Mouse (Mus musculus): Measurements from ENCODE around the gene Hist1h3i. TPM values are rescaled to one million over a fixed set of nuclear protein-coding genes. Genes with fewer than 3 reads are reported as not detected.
"Not testable (repeated sequence)": the region's sequence is repeated elsewhere in the genome, so short reads cannot be mapped to it uniquely, and the experiment has no call there.

The Hist1h3i gene
- total RNA-seq (2021) = 10 to 100 TPM; 65.2 to 77.9 TPM
- long read RNA-seq, experiment 1 = 0 reads
- long read RNA-seq, experiment 2 = 0 reads

DNA sequence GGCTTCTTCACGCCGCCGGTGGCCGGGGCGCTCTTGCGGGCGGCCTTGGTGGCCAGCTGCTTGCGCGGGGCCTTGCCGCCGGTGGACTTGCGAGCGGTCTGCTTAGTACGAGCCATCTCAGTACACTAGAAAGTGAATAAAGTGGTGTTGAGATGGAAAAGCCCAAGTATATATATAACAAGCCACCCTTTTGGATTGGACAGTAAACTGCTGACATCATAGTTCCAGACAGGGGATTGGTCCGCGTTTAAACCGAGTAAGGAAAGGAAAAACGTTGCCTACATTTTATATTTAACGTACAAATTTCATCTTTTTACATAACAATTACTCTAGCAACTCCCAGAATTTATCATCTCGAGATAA, at the start of gene Hist1h3i:
Hist1h3i (minus strand) TSS at position 116 of the 363 bp plus-strand sequence.
- DNase-seq (ENCODE audit: low spot score in 2 of 2) = peak; percentile 60 to 62

DNA sequence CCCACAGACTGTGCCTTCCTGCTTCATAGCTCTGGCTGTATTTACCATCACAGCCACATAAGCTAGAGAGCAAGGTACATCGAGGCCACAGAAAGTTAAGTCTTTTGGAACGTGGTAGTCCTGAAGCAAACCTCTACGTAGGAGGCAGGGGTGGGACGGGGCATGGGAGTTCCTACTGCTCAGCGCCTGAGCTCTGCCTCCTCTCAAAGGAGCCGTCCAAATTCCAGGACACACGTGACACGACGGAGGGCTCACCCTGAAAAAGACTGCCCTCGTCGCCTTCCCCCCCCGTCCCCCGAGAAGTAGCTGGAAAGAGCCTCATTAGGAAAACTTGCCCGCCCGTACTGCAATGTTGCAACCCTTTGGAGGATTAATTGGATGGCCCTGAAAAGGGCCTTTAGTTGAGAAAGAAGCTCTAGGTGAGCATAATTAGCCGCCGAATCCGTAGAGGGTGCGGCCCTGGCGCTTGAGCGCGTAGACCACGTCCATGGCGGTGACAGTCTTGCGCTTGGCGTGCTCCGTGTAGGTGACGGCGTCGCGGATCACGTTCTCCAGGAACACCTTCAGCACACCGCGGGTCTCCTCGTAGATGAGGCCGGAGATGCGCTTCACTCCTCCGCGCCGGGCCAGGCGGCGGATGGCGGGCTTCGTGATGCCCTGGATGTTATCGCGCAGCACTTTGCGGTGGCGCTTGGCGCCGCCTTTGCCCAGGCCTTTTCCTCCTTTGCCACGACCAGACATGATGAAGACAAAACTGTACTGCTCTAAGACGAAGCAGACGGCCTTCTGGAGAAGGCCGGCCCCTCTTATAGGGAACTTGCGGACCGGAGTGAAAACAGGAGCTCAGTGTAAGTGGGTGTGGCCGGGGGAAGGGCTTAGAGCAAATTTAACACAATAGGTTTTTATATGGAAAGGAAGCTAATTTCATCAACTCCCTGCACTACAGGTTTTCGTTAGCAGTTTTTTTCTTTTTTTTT, 48.5 kb upstream of the Hist1h3i start, which contains the start of gene Hist1h4n:
Hist1h4n (minus strand) TSS at position 779 of the 977 bp plus-strand sequence.
- peak in 1 of 2 experiments; percentile 32 for DNase-seq (ENCODE audit: low spot score in 2 of 2)

DNA sequence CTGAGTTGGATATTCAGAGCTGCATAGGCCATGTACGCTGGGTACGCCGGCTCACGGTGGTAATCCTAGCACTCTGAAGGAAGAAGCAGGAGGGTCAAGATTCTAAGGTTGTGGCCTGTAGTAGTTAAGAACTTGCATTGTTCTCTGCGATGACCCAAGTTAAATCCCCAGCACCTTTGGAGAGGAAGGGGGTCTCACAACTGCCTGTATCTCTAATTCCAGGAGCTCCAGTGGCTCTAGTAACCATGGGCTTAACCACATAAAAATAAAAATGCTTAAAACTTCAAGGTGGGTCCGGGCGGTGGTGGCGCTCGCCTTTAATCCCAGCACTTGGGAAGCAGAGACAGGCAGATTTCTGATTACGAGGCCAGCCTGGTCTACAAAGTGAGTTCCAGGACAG, 47.2 kb upstream of the Hist1h3i start:
- no peak for DNase-seq (ENCODE audit: low spot score in 2 of 2)

DNA sequence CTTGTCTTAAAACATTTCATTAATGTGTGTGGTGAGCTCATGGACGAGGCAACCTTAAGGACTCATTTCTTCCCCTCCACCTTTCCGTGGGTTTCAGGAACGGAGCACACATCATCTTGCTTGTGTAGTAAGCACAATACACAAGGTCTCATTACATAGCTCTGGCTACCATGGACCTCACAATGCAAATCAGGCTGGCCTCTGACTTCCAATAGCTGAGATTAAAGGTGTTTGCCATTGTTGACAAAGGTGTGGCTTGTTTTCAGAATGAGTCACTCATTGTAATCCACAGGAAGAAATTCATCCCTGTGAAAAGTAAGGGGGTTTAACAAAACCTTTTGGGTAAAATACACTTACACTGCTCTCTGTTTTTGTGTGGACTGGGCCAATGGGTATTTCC, 45.3 kb upstream of the Hist1h3i start:
- no peak for DNase-seq (ENCODE audit: low spot score in 2 of 2)

DNA sequence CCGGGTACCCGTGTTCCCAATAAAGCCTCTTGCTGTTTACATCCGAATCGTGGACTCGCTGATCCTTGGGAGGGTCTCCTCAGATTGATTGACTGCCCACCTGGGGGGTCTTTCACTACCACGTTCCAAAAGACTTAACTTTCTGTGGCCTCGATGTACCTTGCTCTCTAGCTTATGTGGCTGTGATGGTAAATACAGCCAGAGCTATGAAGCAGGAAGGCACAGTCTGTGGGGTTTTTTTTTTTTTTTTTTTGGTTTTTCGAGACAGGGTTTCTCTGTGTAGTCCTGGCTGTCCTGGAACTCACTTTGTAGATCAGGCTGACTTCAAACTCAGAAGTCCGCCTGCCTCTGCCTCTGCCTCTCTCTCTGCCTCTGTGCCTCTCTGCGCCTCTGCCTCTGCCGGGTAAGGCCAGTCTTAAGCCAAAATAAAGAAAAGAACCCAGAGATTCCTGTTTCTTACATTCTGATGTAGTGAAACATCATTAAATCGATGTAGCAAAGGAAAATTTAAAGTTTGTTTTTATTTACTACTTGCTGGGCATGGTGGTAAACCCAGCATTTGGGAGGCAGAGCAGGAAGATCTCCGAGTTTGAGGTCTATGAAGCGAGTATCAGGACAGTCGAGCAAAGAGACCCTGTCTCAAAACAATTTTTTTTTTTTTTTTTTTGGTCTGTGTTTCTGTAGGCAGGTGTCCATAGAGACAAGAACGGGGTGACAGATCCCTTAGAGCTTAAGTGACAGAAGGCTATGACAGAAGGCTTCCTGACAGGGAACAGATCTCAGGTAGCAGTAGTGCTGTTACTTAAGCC, 37.1 kb upstream of the Hist1h3i start:
- DNase-seq (ENCODE audit: low spot score in 2 of 2) = not testable (repeated sequence)

DNA sequence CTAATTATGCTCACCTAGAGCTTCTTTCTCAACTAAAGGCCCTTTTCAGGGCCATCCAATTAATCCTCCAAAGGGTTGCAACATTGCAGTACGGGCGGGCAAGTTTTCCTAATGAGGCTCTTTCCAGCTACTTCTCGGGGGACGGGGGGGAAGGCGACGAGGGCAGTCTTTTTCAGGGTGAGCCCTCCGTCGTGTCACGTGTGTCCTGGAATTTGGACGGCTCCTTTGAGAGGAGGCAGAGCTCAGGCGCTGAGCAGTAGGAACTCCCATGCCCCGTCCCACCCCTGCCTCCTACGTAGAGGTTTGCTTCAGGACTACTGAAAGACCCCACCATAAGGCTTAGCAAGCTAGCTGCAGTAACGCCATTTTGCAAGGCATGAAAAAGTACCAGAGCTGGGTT, 28.9 kb upstream of the Hist1h3i start:
- DNase-seq (ENCODE audit: low spot score in 2 of 2) = not testable (repeated sequence)

DNA sequence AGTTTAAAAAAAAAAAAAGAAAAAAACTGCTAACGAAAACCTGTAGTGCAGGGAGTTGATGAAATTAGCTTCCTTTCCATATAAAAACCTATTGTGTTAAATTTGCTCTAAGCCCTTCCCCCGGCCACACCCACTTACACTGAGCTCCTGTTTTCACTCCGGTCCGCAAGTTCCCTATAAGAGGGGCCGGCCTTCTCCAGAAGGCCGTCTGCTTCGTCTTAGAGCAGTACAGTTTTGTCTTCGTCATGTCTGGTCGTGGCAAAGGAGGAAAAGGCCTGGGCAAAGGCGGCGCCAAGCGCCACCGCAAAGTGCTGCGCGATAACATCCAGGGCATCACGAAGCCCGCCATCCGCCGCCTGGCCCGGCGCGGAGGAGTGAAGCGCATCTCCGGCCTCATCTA, 28.4 kb upstream of the Hist1h3i start, which contains the start of gene Hist1h4m:
Hist1h4m (plus strand) TSS at position 208 of the 400 bp plus-strand sequence.
- DNase-seq (ENCODE audit: low spot score in 2 of 2) = peak; percentile 31 to 41

DNA sequence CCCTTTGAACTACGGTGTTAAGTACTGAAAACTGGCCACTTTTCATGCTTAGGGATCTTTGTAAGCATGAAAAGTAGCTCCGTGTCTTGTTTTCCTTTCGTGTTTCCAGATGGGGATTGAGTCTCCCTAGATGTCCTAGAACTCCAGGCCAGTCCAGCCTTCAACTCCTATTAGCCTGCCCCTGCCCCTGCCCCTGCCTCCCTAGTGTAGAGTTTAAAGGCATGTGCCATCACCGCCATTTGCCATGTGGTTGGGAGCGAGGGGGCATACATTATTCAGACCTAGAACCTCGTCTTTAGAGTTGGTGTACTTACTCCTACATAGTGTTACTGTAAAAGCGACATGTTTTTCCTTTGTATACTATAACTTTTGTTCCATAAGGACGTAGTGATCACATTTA, 27.9 kb upstream of the Hist1h3i start:
- not testable (repeated sequence) for DNase-seq (ENCODE audit: low spot score in 2 of 2)

DNA sequence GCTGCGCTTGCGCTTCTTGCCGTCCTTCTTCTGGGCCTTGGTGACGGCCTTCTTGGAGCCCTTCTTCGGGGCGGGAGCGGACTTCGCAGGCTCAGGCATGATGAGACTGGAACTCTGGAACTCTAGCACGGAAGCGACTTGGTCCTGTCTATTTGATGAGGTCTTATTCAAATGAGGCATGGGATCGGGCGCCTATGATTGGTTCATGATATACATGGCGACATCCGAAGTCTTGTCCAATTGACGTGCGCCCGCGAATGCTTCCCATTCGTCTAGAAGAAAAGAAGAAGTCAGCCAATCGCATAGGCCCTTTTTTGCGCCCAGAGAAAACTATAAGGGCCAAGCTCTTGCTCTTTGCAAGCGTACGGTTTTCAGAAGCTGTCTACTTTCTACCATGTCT, 26.9 kb upstream of the Hist1h3i start, which contains the start of the genes Hist1h2bq and Hist1h2ao:
Hist1h2bq (minus strand) TSS at position 125 of the 400 bp plus-strand sequence.
Hist1h2ao (plus strand) TSS at position 393 of the 400 bp plus-strand sequence.
- not testable (repeated sequence) for DNase-seq (ENCODE audit: low spot score in 2 of 2)

DNA sequence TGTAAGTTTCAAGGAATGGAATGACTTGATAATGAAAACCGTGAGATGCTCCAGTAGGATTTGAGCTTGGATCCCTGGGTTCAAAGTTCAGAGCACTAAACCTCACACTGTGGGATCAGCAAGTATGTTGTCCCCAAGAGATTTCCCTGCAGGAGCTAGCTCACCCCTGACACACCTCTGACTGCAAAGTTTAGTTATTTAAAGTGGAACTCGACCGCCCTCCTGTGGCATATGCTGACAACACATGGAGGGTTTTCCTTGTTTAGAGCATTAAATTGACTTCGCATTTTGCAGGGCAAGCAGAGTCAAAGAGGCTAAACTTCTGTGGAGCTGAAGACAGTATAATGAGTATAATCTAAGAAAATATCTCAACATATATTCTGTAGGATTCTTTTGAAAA, 19.9 kb upstream of the Hist1h3i start:
- DNase-seq (ENCODE audit: low spot score in 2 of 2) = not testable (repeated sequence)

DNA sequence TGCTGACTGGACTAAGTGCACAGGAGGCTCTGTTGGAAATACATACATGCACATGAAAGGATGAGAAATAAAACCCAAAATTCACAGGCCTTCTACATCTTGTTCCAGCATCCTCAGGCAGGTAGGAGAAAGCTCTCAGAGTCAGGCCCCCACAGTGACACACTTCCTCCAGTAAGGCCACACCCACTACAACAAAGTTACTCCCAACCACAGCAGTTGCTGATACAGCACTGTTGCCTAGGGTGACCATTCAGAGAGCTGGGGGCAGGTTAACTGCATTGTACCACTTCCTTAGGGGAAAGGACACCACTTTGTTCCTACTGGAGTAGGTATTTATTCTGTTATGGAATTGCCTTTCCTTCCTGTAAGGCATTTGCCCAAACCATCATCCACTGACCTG, 14.0 kb upstream of the Hist1h3i start:
- DNase-seq (ENCODE audit: low spot score in 2 of 2) = not testable (repeated sequence)

DNA sequence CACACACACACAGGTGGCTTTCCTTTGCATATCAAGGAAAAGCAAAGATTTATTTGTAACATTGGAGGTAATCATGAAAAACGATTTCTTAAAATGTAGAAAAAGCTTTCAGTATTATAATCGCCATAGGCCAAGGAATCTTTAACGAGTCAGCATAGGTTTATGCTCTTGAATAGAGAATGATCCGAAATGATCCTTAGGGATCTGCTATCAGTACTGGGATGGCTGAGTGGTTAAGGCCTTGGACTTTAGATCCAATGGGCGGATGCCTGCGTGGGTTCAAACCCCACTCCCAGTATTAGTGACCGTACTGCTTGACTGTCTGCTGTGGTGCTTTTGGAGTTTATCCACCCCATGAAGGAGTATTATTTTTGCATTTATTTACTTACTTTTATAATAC, 12.4 kb upstream of the Hist1h3i start:
- no peak for DNase-seq (ENCODE audit: low spot score in 2 of 2)

DNA sequence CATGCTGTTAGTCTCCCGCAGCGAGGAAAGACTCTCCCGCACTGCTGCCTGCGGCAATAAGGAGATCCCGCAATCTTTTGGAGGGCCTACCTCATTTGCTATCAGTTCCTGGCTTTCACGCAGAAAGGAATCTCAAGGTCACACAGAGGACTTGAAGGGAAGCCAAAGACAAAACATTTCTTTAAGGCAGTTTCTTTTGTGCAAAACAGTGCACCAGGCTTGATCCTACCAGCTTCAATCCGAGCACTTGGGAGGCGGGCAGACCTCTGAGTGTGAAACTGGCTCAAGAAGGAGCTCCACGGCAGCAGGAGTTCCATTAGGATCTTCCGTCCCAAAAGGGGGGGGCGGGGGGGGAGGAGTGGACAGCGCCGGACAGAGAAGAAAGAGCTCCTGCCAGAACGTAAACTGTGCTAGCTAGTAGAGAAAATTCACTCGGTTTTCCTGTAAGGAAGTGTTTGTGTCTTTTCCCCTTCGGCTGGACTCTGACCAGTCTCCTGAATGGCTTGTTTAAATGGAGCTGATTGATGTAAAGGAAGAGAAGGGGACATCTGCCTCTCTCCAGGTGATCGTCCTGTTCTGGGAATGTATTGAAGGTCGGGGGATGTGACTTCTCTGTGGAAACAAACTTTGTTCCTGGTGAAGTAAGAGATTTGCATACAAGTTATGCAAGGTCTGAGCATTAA, 7.6 kb upstream of the Hist1h3i start:
- no peak for DNase-seq (ENCODE audit: low spot score in 2 of 2)

DNA sequence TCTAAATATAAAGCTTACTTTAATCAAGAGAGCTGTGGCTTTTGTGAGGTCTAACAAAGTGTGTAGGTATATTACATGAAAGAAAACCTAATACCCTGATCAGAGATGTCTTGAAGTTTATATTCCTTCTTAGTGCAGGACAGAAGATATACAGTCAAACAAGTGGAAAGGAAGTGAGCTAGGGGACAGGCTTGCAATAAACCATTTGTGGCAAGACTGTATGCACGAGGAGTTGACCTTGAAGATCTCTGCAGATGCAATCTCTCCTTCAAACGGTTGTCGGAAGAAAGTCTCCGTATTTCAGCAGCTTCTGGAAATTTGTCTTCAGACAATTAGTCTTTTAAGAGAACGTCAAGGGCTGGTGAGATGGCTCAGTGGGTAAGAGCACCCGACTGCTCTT, 6.8 kb upstream of the Hist1h3i start:
- DNase-seq (ENCODE audit: low spot score in 2 of 2) = no peak

DNA sequence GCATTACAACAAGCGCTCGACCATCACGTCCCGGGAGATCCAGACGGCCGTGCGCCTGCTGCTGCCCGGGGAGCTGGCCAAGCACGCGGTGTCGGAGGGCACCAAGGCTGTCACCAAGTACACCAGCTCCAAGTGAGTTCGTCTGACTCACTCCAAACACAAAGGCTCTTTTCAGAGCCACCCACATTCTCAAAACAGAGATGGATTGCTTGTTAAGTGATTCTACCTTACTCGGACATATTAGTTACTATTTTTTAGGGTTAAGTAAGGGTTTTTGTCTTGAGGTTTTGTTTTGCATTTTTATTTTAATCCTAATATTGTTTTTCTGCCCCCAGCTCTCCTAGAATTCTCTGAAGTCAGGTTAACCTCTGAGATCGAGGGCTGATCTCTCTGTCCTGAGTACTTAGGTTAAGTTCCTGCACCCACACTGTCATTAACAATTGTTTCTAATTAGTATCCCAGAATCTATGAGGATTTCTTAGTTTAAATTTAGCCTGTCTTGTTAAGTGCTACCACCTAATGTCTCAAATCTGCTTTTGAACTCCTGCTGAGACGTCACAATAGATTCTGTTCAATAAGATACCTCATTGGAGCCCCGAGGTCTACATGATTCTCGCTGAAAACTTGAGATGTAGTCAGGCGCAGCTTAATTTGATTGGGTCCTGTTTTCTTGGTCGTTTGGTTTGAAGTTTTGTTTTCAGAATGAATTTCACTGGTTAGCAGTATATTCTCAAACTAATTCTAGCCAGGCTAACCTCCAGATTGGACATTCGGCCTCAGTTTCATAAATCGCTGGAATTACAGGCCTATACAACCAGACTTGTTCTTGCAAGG, 4.8 kb upstream of the Hist1h3i start:
- DNase-seq (ENCODE audit: low spot score in 2 of 2) = no peak

DNA sequence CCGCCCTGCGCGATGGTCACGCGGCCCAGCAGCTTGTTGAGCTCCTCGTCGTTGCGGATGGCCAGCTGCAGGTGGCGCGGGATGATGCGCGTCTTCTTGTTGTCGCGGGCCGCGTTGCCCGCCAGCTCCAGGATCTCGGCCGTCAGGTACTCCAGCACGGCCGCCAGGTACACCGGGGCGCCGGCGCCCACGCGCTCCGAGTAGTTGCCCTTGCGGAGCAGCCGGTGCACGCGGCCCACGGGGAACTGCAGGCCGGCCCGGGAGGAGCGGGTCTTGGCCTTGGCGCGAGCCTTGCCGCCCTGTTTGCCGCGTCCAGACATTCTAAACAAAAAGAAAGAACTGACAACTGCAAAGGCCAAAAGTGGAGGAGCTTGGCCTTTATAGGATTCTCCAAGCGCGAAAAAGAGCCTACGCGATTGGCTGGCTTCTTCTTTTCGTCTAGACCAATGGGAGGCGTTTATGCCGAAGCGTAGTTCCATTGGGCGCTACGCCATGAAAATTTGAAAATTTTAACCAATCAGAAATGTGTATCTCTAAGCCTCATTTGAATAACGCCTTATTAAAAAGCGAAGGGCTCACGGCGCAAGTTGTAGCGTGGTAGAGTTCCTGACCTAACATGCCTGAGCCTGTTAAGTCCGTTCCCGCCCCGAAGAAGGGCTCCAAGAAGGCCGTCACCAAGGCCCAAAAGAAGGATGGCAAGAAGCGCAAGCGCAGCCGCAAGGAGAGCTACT, 3.9 kb upstream of the Hist1h3i start, which contains the start of the genes Hist1h2an and Hist1h2bp:
Hist1h2an (minus strand) TSS at position 320 of the 731 bp plus-strand sequence.
Hist1h2bp (plus strand) TSS at position 563 of the 731 bp plus-strand sequence.
- DNase-seq (ENCODE audit: low spot score in 2 of 2) = peak; percentile 80 to 85

DNA sequence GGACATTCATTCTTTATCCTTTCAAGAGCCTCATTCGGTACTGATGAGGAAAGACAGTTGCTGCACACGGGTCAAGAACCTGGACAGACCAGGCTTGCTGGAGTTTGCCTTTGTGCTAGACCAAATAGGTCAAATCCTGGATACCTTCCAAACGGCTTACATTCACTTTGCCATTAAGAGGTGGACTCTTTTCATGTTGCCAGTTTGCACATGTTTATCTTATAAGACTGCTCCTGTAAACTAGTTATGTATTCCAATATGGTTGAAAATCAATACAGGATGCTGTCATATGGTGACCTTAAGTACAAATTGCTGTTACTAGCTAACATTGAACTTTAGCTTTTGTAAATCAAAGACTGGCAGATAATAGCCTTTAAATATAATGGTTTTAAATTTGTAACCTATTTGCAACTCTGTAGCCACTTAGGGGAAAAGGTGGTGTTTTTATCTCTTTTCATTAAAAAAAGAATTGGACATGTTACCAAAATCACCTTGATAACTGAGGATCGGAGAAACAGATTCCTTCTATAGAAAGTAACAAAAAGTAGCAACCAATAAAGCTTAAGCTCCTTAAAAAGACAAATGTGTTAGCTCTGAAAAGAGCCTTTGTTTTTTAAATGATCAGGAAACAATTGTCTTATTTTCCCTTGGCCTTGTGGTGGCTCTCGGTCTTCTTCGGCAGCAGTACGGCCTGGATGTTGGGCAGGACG, 3.2 kb upstream of the Hist1h3i start:
- DNase-seq (ENCODE audit: low spot score in 2 of 2) = no peak

DNA sequence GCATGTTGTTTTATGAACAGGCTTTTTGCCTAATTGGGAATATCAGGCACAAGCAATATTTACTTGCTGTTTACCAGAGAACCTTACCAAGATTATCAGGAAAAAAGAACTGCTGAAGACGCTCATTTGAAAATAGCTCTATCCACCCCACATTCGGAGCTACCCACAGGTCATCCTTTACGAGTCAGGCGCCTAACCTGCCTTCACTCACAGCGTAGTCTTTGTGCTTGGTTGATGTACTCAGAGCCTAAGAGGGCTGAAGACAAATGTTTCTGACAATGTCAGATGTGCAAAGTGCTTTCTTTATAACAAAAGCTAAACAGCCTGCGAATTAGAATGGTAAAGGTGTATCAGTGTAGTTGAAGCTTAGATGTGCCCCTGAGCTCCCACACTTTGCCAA, 1.1 kb upstream of the Hist1h3i start:
- DNase-seq (ENCODE audit: low spot score in 2 of 2) = no peak

All from left cerebral cortex, adult 18-20 months (tissue).